Mouse (Mus musculus) forebrain, embryonic 12.5 days (tissue): ENCODE results near the gene Tmem130. TPM values are rescaled to one million over a fixed set of nuclear protein-coding genes. Genes with fewer than 3 reads are reported as not detected.
"Not testable (repeated sequence)": the region's sequence is repeated elsewhere in the genome, so short reads cannot be mapped to it uniquely, and the experiment has no call there.

Experiments used
- ATAC-seq: fragments of 200-750 bp; cut with Nextera tagmentation; 2 replicates; pipeline ENCODE4 v1.8.0; 2017; ENCODE audit warnings: moderate TSS enrichment; ENCODE audit not compliant: low FRiP score
- H3K27ac ChIP-seq: fragments of 300-500 bp; sonication (generic); 2 replicates; pipeline ENCODE4 v1.5.1; 2016; ENCODE audit warnings: mild to moderate bottlenecking
- H3K27me3 ChIP-seq: fragments of 300-500 bp; sonication (generic); 2 replicates; pipeline ENCODE4 v1.6.1; 2016; ENCODE audit warnings: mild to moderate bottlenecking
- H3K36me3 ChIP-seq: fragments of 300-500 bp; sonication (generic); replicated peaks from 2 replicates; pipeline ENCODE4 v1.6.1; 2016; ENCODE audit warnings: mild to moderate bottlenecking
- H3K4me1 ChIP-seq: fragments of 300-500 bp; sonication (generic); 2 replicates; pipeline ENCODE4 v1.6.1; 2016
- H3K4me2 ChIP-seq: fragments of 300-500 bp; sonication (generic); 2 replicates; pipeline ENCODE4 v1.6.1; 2016; ENCODE audit warnings: mild to moderate bottlenecking, moderate library complexity
- H3K4me3 ChIP-seq: fragments of 300-500 bp; sonication (generic); replicated peaks from 2 replicates; pipeline ENCODE4 v1.5.1; 2016; ENCODE audit warnings: mild to moderate bottlenecking
- H3K9ac ChIP-seq: fragments of 300-500 bp; sonication (generic); 2 replicates; pipeline ENCODE4 v1.6.1; 2016; ENCODE audit warnings: mild to moderate bottlenecking
- H3K9me3 ChIP-seq: fragments of 300-500 bp; sonication (generic); 2 replicates; pipeline ENCODE4 v1.6.1; 2016
- WGBS: fragments of 180-500 bp; shearing (Covaris S2); methylation state at CpG from one replicate; pipeline ENCODE4 v1.1.7; 2016; 5-methylcytosine and 5-hydroxymethylcytosine counted together
- polyA plus RNA-seq: library from polyadenylated mRNA; unstranded; fragments of >200 nt; fragmentation: Nextera tagmentation; extraction: Ambion mirVana; gene quantifications from 2 replicates; pipeline ENCODE4 v1.2.1, GENCODE M21; 2016

Gene Tmem130
- polyA plus RNA-seq, 1 experiment from 2014 or later: 48.1 TPM

DNA sequence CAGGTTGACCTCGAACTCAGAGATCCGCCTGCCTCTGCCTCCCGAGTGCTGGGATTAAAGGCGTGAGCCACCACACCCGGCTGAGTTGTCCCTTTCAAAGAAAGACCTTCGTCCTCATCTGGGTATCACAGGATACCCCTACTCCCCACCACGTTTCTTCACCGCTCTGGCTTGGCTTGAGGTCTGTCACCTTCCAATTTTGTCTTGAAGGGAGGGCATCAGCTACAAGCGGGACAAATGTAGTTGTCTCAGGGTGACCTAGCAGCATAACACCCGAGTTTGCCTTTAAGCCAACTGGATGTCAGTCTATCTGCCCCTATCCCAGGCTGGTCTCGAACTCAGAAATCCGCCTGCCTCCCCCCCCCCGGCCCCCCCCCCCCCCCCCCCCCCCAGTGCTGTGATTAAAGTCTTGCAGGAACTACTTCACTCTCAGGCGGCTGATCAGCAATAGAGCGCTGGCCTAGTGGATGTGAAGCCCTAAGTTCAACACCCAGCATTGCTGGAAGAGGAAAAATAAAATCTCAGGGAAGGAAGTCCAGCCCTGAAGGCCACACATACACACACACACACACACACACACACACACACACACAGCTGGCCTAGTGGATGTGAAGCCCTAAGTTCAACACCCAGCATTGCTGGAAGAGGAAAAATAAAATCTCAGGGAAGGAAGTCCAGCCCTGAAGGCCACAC is 5.6 kb upstream of the Tmem130 start, which contains the start of gene Trrap:
Gene Trrap, plus strand, starts transcription at position 627 of the 693 bp plus-strand sequence.
- peak; percentile 5; the same call in 1 of the 2 replicates for ATAC-seq
- peaks cover 13% of the 10 kb centered on the region for H3K4me1 ChIP-seq
- peak within 1 kb of the TSS; percentile 89 for H3K9ac ChIP-seq
- peak within 1 kb of the TSS; percentile 88 for H3K4me3 ChIP-seq
- peak within 1 kb of the TSS; percentile 96 for H3K27ac ChIP-seq
- not testable (repeated sequence) for H3K9me3 ChIP-seq, H3K27me3 ChIP-seq
- peaks cover 15% of the 10 kb centered on the region for H3K36me3 ChIP-seq
- WGBS: 81% methylated on average over 13 of the region's 15 CpGs
- peak within 1 kb of the TSS; percentile 76 for H3K4me2 ChIP-seq

DNA sequence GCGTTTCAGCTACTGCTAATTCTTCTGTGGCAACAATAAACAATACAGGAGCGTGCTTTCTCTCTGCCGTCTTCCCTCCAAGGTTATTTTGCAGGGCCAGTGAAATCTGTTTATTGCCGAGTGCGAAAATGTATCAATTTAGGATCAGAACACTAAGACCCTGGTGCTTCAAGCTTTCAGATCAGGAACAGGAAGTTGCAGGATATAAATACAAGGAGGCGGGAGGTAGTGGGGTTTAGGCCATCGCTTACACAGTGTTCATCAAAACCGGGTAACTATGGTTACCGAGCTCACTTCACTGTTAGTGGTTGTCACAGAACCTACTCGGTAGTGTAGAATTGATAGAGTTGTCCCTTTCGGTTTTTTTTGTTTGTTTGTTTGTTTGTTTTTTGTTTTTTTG is 5.0 kb upstream of the Tmem130 start:
- Histone ChIP-seq H3K9ac (no peak overlapping the region), H3K9me3 (no peaks in the 10 kb centered on the region), H3K4me3 (no peak overlapping the region), H3K27me3 (peaks cover 12% of the 10 kb centered on the region), H3K4me1 (peaks cover 15% of the 10 kb centered on the region), H3K4me2 (no peak overlapping the region), H3K27ac (no peak overlapping the region), H3K36me3 (peaks cover 10% of the 10 kb centered on the region)
- WGBS: 86% methylated on average over 11 of the region's 11 CpGs
- no peak for ATAC-seq

DNA sequence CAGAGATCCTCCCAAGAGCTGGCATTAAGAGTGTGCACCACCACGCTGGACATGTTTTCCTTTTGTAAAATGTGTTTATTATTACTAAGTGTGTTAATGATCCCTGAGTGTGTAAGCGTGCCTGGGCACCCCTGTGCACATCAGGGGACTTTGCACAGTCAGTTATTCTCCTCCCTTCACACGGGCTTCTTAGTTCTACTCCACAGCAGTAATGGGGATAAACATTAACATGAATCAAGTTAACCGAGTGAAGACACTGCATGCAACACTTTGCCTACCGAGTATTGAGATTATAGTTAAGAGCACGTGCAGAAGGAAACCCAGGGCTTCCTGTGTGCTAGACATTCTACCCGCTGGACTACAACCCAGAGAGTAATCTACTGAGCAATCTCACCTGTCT is 4.4 kb upstream of the Tmem130 start:
- WGBS: 83% methylated on average over 7 of the region's 7 CpGs
- H3K36me3 ChIP-seq: peaks cover 4% of the 10 kb centered on the region
- peaks cover 18% of the 10 kb centered on the region for H3K27me3 ChIP-seq
- H3K4me1 ChIP-seq: peaks cover 22% of the 10 kb centered on the region
- H3K4me2 ChIP-seq: no peak overlapping the region
- no peak overlapping the region for H3K9ac ChIP-seq
- no peak overlapping the region for H3K27ac ChIP-seq
- no peak overlapping the region for H3K4me3 ChIP-seq
- H3K9me3 ChIP-seq: no peaks in the 10 kb centered on the region
- ATAC-seq: no peak

DNA sequence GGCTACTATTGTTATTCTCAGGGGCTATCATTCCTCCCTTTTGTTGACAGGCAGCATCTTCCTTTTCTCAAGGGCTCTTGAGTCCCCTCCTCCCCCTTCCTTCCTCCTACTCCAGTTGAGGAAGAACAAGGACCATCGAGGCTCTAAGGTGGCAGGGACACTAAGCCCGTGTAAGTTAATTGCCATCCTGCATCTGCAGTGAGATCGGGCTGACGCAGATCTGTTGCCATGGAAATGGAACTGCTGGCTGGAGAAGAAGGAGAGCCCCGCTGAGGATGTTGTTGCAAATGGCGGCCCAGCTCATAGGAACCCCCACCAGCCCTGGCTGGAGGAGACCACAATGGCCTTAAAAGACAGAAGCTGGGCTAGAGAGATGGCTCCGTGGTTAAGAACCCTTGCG is 3.2 kb downstream of the Tmem130 start:
- peak; percentile 75 for ATAC-seq
- Histone ChIP-seq H3K4me3 (no peak overlapping the region), H3K9me3 (no peaks in the 10 kb centered on the region), H3K36me3 (no peaks in the 10 kb centered on the region), H3K9ac (no peak overlapping the region), H3K4me2 (peak overlapping the region; percentile 29), H3K27ac (peak overlapping the region; percentile 75), H3K4me1 (peaks cover 22% of the 10 kb centered on the region), H3K27me3 (peaks cover 24% of the 10 kb centered on the region)
- WGBS: 4% methylated on average over 8 of the region's 8 CpGs

DNA sequence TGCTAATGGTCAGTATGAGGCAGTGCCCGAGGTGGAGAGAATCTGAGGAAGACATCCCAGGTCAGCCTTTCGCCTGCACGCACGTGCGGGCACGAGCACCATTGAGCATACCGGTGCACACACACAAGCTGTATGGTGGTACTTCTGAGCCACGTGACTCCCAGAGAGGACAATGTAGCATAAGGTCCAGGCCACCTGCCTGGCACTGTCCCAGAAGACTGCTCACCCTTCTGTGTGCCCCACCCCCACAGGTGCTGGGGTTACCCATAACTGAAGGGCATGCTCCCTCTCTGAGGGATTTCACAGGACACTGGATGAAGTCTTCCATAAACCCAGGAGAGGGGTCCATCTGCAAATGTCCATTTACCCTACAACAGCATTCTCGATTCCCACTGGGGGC is 4.2 kb downstream of the Tmem130 start:
- no peaks in the 10 kb centered on the region for H3K36me3 ChIP-seq
- ATAC-seq: no peak
- no peak overlapping the region for H3K4me2 ChIP-seq
- peaks cover 20% of the 10 kb centered on the region for H3K27me3 ChIP-seq
- H3K27ac ChIP-seq: peak overlapping the region; percentile 75; the same call in 1 of the 2 replicates
- no peak overlapping the region for H3K4me3 ChIP-seq
- WGBS: 85% methylated on average over 9 of the region's 9 CpGs
- peaks cover 22% of the 10 kb centered on the region for H3K4me1 ChIP-seq
- H3K9me3 ChIP-seq: no peaks in the 10 kb centered on the region
- H3K9ac ChIP-seq: no peak overlapping the region

DNA sequence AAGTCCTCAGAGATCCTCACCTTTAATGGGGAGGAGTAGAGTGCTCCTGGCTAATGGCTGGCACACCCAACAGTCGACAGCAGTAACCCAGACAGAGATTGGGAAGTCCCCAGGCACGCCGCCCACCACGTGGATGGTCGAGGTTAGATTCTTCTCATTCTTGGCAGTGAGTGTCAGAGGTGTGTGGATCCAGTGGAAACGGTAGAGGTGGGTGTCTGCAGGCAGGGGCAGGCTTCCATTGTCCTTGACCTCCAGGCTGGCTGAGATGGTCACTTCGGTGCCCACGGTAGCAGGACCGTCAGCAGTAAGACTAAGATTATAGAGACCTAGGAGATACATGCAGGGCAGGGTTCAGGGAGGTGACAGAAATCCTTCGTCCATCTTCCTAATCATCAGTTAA is 6.4 kb downstream of the Tmem130 start:
- Histone ChIP-seq H3K27ac (no peak overlapping the region), H3K27me3 (peaks cover 4% of the 10 kb centered on the region; the same call in 1 of the 2 replicates)
- 83% methylated on average over 10 of the region's 10 CpGs for WGBS

DNA sequence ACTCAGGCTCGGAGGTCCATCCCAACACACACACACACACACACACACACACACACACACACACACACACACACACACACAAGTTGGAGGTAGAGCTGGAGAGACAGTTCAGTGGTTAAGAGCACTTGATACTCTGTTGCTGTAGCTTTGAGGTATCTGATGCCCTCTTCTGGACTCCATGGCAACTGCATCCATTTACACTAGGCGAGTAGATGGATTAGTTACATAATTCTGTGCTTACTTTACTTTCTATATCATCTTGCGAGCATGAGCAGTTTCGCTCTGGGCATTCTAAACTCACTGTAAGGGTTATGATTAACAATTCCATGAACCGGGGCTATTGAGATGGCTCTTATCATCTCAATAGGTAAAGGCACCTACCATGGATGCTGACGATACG is 8.6 kb downstream of the Tmem130 start:
- no peak overlapping the region for H3K9ac ChIP-seq
- H3K36me3 ChIP-seq: 0 out of 2 replicates have a peak, but pooled peaks cover 4% of the 10 kb centered on the region
- no peak overlapping the region for H3K4me3 ChIP-seq
- no peaks in the 10 kb centered on the region; the same call in 1 of the 2 replicates for H3K27me3 ChIP-seq
- ATAC-seq: no peak
- H3K9me3 ChIP-seq: no peaks in the 10 kb centered on the region
- no peak overlapping the region for H3K4me2 ChIP-seq
- peaks cover 3% of the 10 kb centered on the region; the same call in 1 of the 2 replicates for H3K4me1 ChIP-seq
- WGBS: 72% methylated on average over 7 of the region's 7 CpGs
- no peak overlapping the region for H3K27ac ChIP-seq

More for the DNA sequence above, 6.4 kb downstream of the Tmem130 start:
- no peaks in the 10 kb centered on the region for H3K36me3 ChIP-seq
- ATAC-seq: no peak
- H3K4me1 ChIP-seq: peaks cover 12% of the 10 kb centered on the region
- no peak overlapping the region for H3K4me3 ChIP-seq
- no peaks in the 10 kb centered on the region for H3K9me3 ChIP-seq
- H3K9ac ChIP-seq: no peak overlapping the region
- no peak overlapping the region for H3K4me2 ChIP-seq

DNA sequence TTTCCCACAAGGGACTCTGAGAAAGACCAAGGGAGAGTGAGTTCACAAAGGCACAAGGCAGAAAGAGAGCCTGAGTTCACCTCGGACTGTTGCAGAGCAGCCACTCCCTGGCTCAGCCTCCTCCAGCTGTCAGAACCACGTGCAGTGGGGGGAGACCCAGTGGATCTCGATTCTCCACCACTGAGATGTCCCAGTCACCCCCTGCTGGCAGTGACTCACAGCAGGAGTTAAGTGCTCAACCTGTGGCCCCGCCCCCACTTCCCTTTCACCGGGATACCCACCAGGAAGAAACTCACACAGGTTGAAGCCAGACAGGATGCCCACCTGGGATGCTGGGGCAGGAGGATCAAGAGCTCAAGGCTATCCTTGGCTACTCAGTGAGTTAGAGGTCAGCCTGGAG is 9.2 kb downstream of the Tmem130 start:
- 23% methylated on average over 5 of the region's 5 CpGs for WGBS
- no peak for ATAC-seq
- H3K27ac ChIP-seq: no peak overlapping the region
- H3K9me3 ChIP-seq: no peaks in the 10 kb centered on the region
- H3K4me2 ChIP-seq: no peak overlapping the region
- no peaks in the 10 kb centered on the region; the same call in 1 of the 2 replicates for H3K27me3 ChIP-seq
- 0 out of 2 replicates have a peak, but pooled peaks cover 4% of the 10 kb centered on the region for H3K36me3 ChIP-seq
- H3K9ac ChIP-seq: no peak overlapping the region
- no peaks in the 10 kb centered on the region for H3K4me1 ChIP-seq
- H3K4me3 ChIP-seq: no peak overlapping the region

DNA sequence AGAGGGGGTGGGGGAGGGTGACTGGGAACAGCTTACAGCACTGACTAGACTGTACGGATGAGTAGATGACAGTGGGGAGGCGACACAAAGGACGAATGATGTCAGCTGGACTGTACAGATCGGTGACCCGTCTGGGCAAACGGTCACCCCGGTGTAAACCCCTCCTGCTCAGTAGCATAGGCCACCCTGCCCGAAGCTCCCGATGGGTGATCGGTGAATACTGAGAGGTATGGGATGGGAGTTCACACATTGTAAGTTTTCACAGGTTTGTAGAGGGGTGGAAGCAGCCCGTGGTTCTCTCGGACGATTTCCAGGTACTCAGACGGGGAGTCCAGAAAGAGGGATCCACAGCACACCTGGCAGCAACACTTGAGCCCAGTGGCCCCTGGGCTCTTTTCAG is 24.5 kb downstream of the Tmem130 start:
- Histone ChIP-seq H3K9ac (no peak overlapping the region), H3K9me3 (no peaks in the 10 kb centered on the region), H3K4me3 (no peak overlapping the region), H3K27ac (no peak overlapping the region), H3K27me3 (no peaks in the 10 kb centered on the region), H3K4me1 (no peaks in the 10 kb centered on the region), H3K36me3 (0 out of 2 replicates have a peak, but pooled peaks cover 2% of the 10 kb centered on the region), H3K4me2 (no peak overlapping the region)
- no peak for ATAC-seq
- WGBS: 92% methylated on average over 14 of the region's 14 CpGs

DNA sequence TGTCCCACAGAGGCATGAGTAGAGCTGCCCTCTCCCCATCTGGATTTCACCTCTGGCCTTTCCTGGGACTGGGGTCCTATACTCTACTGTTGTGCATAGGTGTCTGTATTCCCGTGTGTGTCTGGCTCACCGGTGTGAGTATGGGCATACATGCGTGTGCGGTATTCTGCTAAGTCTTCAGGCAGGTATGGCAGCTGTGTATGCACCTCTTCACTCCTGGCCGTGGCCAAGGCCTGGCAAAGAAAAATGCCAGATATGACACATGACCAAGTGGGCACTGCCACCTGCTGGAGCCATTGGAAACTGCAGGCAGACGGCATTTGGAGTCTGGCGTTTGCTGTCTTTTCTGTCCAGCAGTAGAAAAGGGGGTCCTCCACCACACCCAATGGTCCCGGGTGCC is 26.7 kb downstream of the Tmem130 start:
- peaks cover 1% of the 10 kb centered on the region; the same call in 1 of the 2 replicates for H3K27me3 ChIP-seq
- ATAC-seq: peak; percentile 60
- no peak overlapping the region for H3K4me2 ChIP-seq
- no peak overlapping the region for H3K9ac ChIP-seq
- WGBS: 31% methylated on average over 8 of the region's 8 CpGs
- no peaks in the 10 kb centered on the region for H3K9me3 ChIP-seq
- H3K27ac ChIP-seq: no peak overlapping the region
- no peaks in the 10 kb centered on the region for H3K4me1 ChIP-seq
- H3K4me3 ChIP-seq: no peak overlapping the region
- H3K36me3 ChIP-seq: no peaks in the 10 kb centered on the region

DNA sequence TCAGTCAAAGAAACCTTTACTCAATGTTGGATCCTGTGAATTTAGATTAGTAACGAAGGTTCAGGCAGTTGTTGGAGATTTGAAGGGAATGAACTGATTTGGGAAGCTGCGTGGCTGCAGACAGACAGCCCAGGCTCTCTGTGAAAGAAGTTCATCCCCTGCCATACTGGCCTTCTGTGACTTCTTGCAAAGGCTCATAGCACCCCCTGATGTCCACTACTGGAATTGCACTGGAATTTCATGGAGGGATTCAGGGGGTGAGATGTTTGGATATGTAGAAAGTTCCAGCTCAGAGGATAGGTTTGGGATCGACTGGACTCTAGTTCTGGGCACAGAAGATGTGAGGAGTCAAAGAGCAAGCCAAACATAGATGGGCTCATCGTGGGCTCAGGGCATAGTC is 27.7 kb downstream of the Tmem130 start:
- Histone ChIP-seq H3K9me3 (no peaks in the 10 kb centered on the region), H3K4me2 (no peak overlapping the region), H3K9ac (no peak overlapping the region), H3K4me1 (peaks cover 2% of the 10 kb centered on the region; the same call in 1 of the 2 replicates), H3K4me3 (no peak overlapping the region), H3K36me3 (no peaks in the 10 kb centered on the region), H3K27me3 (peaks cover 8% of the 10 kb centered on the region), H3K27ac (no peak overlapping the region)
- no peak for ATAC-seq
- WGBS: 25% methylated on average over 4 of the region's 4 CpGs

DNA sequence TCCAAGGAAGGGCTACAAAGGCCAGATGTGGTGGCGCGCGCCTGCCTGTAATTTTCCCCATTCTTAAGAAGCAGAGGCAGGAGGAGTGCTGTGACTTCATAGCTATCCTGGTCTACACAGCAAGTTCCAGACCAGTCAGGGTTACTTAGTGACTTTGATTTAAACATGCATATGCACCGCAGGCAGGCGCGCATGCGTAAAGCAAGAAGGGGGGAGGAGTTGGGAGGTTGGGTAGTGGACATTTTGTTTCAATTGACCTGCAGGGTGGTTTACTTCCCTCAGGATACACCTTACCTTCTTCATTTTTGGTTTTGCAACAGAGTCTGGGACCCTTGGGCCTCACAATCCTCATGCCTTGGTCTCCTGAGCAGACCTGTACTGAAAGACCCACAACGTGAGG is 32.4 kb downstream of the Tmem130 start:
- 54% methylated on average over 8 of the region's 8 CpGs for WGBS
- no peaks in the 10 kb centered on the region for H3K36me3 ChIP-seq
- H3K4me3 ChIP-seq: no peak overlapping the region
- no peak overlapping the region for H3K4me2 ChIP-seq
- H3K27me3 ChIP-seq: peaks cover 26% of the 10 kb centered on the region
- H3K9ac ChIP-seq: no peak overlapping the region
- peaks cover 19% of the 10 kb centered on the region for H3K4me1 ChIP-seq
- no peaks in the 10 kb centered on the region for H3K9me3 ChIP-seq
- no peak for ATAC-seq
- H3K27ac ChIP-seq: no peak overlapping the region

DNA sequence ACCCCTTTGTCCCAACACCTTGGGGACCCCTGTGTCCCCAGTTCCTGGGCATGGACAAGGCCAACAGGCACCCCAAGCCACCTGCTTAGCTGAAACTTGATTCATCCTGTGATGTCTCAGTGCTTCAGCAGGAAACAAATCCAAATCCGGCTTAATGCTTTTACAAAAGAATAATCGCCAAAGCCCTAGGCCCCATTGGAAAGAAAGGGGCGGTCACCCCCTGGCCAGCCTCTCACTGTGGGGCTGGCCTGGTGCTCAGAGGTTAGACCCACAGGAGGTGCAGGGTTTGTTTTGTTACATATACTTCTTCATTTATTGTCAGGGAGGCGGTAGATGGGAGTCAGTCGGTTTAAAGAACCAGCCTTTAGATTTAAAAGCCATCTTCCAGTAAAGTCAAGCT is 33.4 kb downstream of the Tmem130 start:
- Histone ChIP-seq H3K4me2 (no peak overlapping the region), H3K27ac (no peak overlapping the region), H3K36me3 (no peaks in the 10 kb centered on the region), H3K4me1 (peaks cover 19% of the 10 kb centered on the region), H3K9me3 (no peaks in the 10 kb centered on the region), H3K27me3 (peaks cover 26% of the 10 kb centered on the region), H3K9ac (no peak overlapping the region), H3K4me3 (no peak overlapping the region)
- 8% methylated on average over 5 of the region's 5 CpGs for WGBS
- no peak for ATAC-seq
